Mouse (Mus musculus) adrenal gland, postnatal 36 days (tissue): ENCODE results near the gene Psma3. TPM values are rescaled to one million over a fixed set of nuclear protein-coding genes. Genes with fewer than 3 reads are reported as not detected.

Source experiments
- DNase-seq, 2 experiments: peaks; one replicate each; pipeline ENCODE4 v3.0.0; 2021; ENCODE audit warnings: mixed read lengths in 1 of 2
- total RNA-seq, 2 experiments: library from RNA; stranded (reverse); gene quantifications; 2 replicates each; pipeline ENCODE4 v1.2.3; 2021

Gene Psma3
- total RNA-seq, 2 experiments from 2014 or later = 366 to 395 TPM

GRCm38 (mm10) chr12:71044488-71044887 lies 70.1 kb downstream of the Psma3 start:
- no peak for DNase-seq

Other genes starting within 250 kb of the Psma3 start
- 100 to 1,000 TPM in 1 of 2 experiments, 10 to 100 TPM in 1; 53.2 to 139 TPM for gene Frmd6, start 149.1 kb upstream of the Psma3 start, total RNA-seq
- 100 to 1,000 TPM; 205 to 206 TPM for gene Actr10, start 36.8 kb upstream of the Psma3 start, total RNA-seq
- gene Arid4a, start 41.4 kb downstream of the Psma3 start, total RNA-seq = 10 to 100 TPM; 21.2 to 22.3 TPM
- gene Tomm20l, start 136.8 kb downstream of the Psma3 start, total RNA-seq = 10 to 100 TPM in 1 of 2 experiments, 1 to 10 TPM in 1; 3.7 to 12.3 TPM
- 10 to 100 TPM; 50.3 to 56.3 TPM for gene Timm9, start 162.1 kb downstream of the Psma3 start, total RNA-seq
- gene 2700049A03Rik, start 162.2 kb downstream of the Psma3 start, total RNA-seq = 1 to 10 TPM; 9.1 to 9.3 TPM